Mouse (Mus musculus): ENCODE data around the gene Pla2g2f.

- TF ChIP-seq CTCF (IDR thresholded peaks at IDR 0.05; ENCODE audit: control insufficient read depth, insufficient read depth, low read length) (no peak), POLR2A (IDR thresholded peaks at IDR 0.05; ENCODE audit: borderline replicate concordance, control insufficient read depth, low read depth, low read length) (no peak)
Measured at GRCm38 (mm10) chr4:138793276-138793675, 35.9 kb upstream of the Pla2g2f start.

Data from bone marrow, adult 2 months (tissue).